Mouse (Mus musculus): ENCODE results near the gene Tjp3.

- no peak for TF ChIP-seq POLR2A (IDR thresholded peaks at IDR 0.05; ENCODE audit: extremely low read depth, insufficient read depth, low read length)
- TF ChIP-seq CTCF (IDR thresholded peaks at IDR 0.05; ENCODE audit: extremely low read depth, insufficient read depth, low read length): no peak
These were observed 11.9 kb downstream of the Tjp3 start for GRCm38 (mm10) chr10:81279496-81279895.
